Mouse (Mus musculus) heart, adult 11 months (tissue): ENCODE data around the gene Angptl2.

Experiments used
- DNase-seq: peaks from one replicate; pipeline ENCODE4 v3.0.0; 2022

Gene Angptl2

DNA sequence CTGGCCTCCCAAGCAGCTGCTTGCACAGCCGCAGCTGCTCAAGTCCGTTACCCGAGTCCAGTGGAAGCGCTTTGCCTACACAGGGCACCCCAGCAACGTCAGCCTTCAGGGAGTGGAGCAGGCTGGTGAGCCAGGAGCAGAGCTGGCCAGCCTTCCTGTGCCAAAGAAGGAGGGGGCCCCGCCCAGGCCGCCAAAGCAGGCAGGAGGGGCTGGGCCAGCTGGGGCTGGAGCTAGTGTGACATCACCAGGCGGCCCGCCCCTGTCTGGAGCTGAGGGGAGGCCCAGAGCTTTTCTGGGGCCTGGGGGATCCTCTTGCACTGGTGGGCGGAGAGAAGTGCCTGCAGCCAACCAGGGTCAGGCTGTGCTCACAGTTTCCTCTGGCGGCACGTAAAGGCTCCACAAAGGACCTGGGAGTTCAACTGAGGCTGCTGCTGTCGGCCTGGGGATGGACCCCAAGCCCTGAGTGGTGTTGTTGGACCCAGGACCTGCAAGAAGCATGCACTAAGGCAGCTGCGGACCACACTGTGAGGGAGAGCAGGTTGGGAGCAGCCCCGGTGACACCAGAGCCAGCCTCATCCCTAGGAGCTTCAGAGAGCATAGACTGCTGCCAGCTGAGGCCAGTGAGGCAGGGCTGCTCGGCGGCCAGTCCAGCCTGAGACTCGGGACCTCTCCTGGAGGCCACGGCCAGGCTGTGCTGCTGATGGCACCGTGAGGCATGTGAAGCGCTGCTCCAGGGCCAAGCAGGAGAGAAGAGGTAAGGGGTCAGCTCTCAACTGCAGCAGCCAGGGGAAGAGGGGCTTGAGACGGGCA lies at the start of gene Angptl2:
Gene Angptl2, plus strand, starts transcription at position 370 of the 810 bp plus-strand sequence.
- peak; percentile 100 for DNase-seq

DNA sequence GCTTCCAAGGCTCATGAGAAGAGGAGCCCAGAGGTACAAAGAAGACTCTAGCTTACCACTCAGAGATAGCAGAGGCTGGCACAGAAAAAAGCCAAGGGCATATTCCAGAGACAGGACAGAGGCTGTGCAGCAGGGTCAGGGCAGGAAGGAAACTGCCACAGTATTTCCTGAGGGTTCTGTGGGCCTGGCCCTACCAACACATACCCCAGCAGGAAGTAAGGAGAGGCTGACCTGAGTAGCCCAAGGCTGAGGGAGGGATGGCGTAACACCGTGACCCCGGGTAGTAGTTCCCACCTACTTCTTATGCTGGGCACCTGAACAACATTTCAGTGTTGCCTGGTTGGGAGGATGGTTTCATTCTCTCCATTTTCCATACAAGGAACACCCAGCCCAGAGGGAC lies 48.8 kb upstream of the Angptl2 start:
- no peak for DNase-seq

DNA sequence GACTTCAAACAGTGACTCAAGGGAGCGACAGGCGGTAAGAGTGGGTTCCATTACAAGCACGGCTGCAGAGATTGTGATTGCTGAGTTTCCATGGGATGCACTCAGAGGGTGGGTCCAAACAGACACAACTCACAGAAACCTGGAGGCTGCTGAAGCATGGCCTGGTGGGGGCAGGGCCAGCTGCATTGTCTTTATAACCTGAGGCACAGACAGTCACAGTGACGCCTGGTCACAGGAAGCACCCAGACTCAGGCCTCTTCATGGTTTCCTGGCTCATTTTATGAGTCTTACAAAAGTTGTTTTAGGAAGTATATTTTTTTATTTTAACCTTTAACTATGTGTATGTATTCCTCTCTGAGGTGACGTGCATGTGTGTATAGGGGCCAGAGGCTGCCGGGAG lies 46.4 kb upstream of the Angptl2 start:
- DNase-seq, result no peak

DNA sequence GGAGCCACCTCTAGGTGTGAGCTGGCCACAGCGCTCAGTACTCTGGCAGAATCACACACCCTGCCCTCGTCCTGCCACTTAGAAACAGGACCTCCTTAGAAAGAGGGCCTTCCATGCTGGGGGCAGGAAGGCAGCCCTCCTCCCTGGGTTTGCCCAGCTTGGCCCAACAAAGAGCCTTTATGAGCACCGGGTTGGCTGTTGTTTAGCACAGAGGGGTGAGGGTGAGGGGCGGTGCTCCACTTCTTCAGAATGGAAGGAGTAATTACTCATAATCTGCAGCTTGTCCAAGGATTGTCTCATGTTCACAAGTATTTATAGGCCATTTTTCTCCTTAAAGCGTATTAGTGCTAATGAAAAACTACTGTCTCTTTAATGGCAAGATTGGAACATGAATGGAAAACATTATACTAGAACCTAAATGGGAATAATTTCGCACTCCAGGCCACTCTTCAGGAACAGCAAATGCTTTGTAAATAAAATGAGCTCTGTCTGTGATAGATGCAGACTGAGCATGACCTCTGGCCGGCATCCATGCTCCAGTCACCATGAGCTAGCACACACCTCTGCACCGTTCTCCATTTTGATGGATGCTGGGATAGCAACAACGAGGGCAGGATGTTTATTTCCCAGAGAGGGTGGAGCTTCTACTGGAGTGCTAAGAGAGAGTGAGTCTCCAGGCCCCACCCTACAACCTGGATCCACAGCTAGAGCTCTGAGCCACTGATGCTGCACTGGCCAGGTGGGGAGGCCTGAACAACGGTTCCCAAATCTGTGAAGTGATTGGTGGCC lies 44.9 kb upstream of the Angptl2 start:
- DNase-seq, result peak; percentile 87

DNA sequence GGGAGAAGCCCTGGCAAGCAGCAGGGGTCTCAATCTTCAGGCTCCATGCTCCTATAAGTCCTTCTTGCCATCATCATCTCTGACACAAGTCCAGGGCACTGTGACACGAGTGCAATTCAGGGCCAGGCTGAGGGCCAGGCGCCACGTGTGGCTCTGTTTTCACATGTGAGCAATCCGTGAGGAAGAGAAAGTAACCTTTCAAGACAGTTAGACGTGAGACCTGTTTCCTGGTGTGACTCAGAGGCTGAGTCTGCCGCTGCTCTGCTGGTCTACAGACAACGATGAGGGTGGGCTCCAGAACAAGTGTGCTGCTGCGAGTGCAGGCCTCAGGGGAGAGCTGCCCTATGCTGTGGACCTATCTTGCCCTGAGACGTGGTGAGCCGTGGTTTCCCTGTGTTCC lies 42.7 kb upstream of the Angptl2 start:
- DNase-seq, result no peak

DNA sequence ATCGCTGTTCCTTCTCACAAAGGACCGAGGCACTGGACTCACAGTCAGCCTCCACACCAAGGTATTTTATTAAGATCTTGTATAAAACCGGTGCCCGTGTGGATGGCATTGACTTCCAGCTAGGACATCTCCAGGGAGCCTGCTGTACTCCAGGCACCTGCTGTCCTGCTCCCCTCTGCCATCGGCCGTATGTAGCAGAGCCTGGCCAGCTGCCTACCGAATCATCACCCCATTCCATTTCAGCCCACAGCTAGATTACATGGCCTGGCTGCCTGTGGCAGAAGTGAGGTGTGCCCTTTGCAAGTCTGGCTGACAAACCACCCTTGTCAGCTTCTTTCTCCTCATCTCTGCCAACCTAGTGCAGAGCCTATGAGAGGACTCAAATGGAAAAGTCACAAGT lies 42.2 kb upstream of the Angptl2 start:
- DNase-seq, result peak; percentile 96

DNA sequence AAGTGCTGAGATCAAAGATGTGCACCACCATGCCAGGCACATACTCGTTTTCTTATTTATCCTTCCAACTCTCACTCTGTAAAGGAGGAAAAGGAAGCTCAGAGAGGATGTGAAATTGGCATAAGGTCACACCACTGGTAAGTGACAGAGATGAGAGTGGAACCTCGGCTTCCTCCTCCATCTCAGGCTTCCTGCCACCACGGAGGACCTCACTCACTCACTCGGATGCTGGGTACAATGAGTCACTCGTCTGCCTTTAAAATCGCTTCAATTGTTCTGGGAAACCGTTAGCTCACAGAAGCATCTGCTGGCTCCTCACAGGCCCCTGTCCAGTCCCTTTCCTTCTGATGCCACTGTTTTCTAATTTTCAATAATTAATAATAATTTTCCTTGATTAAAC lies 39.4 kb upstream of the Angptl2 start:
- no peak for DNase-seq

DNA sequence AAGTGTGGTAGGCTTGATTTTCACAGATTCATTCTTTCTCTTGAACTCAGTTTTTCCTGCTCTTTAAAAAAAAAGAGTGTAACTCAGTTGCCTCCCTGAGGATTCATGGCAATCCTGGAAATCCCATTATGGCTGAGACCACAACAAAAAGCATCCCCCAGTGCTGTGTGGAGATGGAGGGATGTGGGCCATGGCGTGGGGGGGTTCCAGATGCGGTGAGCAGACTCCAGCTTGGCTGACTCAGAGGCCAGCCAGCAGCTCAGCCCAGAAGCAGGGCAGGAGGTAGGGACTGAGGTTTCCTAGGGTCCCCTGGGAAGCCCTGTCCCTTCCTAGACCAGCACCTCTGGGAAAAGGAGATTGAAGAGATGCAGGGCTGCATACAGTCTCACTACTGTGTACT lies 38.9 kb upstream of the Angptl2 start:
- DNase-seq, result no peak

DNA sequence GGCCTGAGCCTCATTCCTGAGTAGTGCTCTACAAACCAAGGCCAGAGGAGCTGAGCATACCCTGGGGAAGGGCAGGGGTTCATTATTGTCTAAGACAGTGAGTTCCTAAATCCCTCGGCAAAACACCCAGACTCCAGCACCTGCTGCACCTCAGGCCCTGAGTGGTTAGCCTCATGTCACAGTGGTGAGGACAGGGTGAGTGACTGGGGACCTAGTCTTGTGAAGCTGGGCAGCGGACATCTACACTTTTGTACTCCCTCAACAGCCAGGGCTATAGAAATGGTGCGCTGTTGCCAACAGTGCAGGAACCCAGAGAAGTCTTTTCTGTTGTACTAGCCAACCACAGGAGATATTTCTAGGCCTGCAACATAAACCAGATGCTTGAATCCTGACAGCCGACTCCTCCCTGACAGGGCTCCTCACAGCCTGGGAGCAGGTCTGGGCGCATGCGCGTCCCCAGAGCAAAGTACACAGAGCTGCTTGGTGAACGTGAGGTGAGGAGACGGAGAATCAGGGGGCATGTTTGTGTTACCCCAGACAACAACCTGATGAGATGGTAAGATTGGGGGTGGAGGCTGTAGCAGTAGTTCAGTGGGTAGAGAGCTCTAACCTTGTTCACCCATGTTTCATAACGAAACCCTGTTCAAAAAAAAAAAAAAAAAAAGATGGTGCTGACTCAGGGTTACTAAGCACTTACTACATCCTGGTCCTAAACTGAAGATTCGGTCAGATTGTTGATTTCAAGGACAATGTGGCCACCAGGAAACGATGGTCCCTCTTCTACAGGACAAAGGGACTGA lies 38.2 kb upstream of the Angptl2 start:
- peak; percentile 97 for DNase-seq

DNA sequence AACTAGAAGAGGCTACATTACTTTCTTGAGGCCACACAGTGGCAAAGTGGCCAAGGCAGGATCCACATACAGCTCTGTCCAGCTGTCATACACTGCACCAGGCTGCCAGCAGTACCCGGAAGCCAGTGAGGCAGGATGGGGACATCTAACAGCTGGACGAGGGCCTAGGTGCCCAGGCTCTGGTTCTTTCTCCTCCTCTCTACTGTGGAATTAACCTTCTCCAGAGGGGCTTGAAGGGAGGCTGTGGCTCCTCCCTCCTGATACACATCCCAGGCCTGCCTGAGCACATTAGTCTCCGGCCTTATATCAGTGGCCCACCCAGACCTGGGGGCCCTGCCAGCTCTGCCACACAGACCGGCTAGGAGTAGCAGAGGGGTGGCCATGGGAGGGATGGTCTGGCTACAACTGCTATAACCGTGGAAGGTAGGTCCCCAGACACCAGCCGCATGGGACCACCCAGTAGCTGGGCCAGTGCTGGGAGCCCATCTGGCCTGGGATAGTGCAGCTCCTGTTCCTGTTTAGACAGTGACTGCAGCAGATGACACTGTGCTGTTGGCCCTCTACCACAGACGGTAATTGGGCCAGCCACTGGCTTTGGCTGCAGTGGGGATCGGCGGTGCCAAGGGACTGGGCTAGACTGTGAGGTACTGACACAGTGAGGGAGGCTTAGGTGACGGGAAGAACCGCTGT lies 37.5 kb upstream of the Angptl2 start:
- DNase-seq, result peak; percentile 96

DNA sequence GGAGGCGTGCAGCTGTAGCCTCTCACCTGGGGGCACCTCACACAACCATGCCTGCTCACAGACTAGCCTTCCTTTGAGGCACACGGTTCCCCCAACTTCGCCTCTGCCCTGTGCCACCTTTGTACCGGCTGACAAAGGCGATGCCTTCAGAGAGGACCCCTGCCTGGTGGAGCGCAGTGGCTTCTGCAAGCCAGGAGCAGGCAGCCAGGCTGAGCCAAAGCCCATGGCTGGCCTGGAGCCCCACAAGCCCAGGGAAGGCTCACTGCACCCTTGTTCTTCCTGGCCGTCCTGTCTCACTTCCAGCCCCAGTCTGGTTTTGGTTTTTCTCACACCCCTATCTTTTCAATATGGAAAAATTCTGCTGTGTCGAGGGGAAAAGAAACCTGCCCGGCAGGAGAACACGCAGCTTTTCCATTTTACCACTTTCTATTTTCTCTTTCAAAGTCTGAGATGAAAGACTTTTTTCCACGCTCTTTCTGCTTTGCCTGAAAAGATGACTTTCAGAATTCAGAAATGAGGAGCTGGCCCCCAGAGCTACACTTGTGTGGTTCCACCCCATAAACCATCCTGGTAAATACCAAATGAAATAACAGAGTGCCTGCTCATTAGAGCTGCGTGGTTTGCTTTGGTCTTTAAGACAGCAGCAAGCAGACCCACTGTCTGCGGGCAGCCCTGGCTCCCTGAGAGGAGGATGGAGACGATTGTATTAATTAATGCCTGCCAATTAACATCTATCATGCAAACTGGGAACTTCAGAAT lies 36.5 kb upstream of the Angptl2 start:
- DNase-seq, result no peak

DNA sequence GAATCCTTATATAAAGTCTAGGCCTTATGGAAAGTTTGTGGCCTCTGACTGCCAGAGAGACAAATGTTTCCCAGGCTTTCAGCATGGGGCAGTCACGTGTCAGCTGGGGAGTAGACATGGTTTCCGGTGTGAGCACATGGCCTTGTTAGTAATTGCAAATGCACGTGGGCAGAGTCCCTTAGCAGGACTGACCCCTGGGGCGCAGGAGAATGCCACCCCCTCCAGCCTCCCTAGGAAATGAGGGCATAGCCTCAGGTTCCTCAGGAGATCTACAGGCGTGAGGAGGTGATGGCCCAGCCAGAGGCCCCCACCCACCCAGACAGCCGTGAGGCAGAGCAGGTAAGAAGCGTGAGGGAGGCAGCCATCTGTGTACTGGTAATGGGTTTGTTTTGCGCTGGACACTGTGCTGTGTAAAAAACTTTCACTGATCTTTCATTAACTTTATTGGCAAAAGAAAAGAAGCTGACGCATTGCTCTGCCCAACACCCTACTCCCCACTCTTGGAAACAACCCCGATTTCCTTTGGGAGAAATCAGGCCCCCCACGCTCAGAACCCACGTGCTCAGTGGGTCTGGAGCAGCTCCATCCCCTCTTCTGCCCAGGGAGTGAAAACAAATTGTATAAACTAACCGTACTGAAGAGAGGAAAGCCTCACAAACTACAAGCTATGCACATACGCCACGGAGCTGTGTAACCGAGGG lies 35.8 kb upstream of the Angptl2 start:
- DNase-seq, result peak; percentile 98

DNA sequence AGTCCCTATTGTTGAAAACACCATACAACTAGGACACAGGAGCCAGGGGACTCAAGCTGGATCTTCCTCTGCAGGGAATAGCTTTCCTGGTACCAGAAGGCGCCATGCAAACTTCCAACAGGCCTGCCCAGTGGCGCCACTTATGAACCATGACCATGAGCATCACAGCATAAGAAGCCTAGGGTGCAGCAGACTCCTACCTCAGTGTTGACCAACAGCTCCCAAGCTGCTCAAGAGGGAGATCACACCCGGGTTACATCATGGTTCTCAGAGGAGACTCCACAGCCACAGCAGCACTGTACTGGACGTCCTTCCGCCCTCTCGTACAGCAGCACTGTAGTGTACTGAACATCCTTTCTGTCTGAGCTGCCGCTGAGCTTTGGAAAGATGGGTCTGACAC lies 32.5 kb upstream of the Angptl2 start:
- DNase-seq, result peak; percentile 93

DNA sequence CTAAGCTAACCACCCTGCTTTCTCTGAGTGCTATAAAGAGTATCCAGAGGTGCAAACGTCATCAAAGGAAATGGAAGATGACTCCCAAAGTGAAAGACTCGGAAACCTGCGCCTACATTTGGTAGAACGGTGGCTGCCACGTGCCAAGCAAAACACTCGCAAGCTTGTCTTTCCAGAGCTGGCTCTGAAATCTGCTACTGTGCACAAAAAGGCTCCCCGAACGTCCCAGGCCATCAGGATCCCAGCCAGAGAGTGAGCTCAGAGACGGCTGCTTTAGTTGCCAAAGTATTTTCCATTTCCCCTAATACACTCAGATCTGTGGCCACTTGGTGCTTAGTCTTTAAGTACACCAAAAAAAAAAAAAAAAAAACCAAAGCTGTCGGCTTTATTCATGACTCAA lies 31.2 kb upstream of the Angptl2 start:
- DNase-seq, result peak; percentile 98

DNA sequence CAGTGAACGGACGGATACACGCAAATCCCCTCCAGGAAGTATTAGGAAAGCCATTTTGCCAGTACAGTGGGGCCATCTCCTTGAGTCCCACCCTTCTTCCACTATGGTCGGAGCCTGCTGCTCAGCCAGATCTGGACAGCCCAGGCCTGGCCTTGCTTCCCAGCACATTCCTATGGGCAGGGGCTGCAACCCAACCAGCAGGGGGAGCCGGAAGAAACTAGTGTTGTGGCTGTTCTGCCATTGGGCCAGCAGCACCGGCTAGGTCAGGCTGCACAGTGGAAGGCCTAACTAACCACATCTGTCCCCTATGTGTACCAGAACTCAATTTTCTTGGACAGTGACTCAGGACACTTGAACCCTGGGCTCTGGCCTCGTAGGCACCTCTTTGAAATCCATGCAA lies 30.6 kb upstream of the Angptl2 start:
- DNase-seq, result peak; percentile 96

DNA sequence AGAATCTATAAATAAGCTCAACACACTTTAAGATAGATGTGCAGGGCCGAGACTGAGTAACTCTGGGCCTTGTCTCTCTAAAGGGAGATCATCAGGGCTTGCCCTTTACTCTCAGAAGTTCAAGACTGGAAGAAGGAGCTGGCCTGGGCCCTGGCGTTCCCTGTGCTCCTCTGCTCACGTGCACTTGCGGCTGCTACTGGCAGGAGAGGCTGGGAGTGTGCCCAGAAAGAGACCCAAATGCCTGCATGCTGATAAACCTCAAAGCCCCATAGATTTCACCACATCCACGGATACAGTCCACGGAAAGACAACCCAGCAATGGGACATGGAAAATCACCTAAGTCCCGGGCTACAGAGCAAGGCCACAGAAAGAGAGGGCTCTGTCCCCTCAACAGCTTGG lies 29.4 kb upstream of the Angptl2 start:
- DNase-seq, result peak; percentile 95

DNA sequence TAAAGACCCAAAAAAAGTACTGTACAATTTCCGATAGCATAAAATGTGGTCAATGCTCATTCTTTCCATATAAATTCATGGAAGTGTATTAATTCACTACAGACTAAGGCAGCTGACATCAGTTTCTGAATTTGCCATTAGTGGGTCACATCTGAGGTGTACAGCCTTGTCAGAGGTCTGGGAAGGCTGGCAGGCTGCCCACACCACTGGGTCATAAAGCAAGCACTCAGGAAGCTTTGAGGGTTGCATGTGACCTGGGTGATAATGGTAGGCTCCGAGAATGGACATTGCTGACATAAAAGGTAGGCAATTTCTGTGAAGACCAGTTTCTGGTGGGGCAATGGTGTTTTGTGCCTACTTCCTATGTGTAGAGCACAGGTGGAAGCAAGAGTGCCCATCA lies 28.0 kb upstream of the Angptl2 start:
- DNase-seq, result no peak

DNA sequence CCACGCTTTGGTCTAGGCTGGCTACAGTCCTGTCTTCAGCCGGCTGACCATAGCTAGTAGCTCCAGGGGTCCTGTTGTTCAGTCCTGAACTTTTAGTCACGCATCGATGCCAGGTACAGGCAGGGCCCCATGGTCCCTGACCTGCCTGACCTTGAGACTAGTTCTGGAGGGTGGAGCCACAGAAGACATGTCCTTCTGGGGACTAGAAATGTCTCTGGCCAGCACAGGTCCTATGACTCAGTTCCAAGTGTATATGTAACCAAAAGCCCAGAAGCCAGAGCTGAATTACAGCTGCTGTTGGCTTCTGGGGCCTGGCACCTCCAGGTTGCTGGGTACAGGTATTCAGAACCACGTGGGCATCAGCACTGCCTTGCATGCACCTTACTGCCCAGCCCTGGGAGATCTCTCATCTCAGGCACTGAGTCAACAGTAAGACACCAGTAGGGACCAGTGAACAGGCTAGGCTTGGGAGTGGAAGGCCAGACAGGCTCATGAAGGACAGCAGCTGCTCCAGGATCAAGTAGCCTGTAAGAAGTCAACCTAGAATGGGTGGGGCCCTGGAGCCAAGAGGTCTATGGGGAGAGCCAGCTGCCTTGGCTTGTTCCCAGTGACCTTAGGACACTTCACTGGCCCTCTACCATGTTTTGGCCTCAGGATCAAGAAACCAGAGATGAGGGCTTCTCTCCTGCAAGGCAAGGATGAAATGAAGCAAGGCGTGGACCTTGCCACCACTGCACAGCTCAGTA lies 26.8 kb upstream of the Angptl2 start:
- peak; percentile 96 for DNase-seq

DNA sequence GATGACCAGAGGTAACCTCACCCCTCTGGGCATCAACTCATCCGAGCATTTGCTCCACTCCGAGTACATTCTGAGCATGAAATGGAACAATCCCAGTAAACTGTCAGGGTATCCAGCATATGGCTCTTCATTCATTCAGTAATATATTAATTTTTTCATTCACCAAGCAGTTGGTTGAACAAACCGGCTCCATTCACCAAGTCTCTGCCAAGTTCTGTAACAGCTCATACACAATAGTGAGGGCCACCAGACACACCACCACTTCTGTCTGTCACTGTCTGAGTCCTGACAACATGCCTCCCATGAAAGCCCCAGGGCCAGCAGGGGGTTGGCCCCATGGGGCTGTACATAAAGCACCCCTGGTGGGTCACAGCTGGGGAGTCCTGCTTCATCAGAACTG lies 25.9 kb upstream of the Angptl2 start:
- DNase-seq, result no peak

DNA sequence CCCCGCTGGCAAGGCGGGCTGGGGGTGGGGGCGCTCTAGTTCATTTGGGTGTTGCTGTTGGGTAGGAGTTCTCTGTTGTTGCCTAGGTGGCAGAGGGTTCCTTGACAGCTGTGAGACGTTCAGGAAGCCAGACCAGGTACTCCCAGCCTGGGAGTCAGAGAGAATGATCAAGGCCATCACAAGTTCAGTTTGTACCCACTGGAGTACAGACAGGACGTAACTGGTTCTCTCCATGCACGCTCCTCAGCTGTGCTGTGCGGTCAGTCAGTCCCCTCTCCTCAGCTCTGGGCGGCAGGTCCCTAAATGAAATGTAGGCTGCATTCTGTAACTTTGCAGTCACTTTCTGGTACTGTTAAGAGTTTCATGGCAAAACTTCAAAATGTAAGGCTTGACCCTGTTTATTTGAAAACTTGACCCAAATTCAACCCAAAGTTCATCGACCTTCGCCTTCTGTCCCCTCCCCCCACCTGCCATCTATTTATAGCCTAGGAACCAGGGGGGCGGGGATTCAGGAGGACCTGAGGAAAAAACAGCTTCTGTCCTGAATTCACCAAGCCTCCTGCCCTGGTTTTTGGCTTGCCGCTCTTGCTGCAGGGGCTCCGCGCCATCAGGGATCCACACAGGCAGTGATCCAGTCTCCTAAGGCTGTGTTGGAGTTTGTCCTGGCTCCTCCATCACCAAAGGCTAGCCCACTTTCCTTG lies 15.4 kb upstream of the Angptl2 start:
- no peak for DNase-seq
